Mouse (Mus musculus): ENCODE data around the gene Mef2d. TPM values are rescaled to one million over a fixed set of nuclear protein-coding genes. Genes with fewer than 3 reads are reported as not detected.

Mef2d gene
- polyA plus RNA-seq, 1 experiment, result 26.1 TPM

DNA sequence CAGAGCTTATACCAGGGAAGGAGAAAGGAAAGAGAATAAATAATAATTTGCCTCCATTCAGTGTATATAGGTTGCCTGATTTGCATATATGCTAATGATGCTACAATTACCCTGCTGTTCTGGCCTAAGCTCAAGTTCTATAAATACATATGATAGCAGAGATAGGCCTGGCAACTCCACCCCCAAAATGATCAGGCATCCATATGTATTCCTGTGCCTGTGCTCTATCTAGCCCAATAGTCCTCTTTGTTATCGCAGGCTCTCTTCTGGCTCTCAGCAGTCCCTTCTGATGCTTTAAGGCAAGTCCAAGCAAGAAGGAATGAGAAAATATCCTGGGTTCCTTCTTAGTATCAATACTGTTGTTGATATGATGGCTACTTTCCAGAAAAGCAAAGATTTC is 62.6 kb downstream of the Mef2d start:
- DNase-seq (ENCODE audit: low read depth, low spot score), result no peak

DNA sequence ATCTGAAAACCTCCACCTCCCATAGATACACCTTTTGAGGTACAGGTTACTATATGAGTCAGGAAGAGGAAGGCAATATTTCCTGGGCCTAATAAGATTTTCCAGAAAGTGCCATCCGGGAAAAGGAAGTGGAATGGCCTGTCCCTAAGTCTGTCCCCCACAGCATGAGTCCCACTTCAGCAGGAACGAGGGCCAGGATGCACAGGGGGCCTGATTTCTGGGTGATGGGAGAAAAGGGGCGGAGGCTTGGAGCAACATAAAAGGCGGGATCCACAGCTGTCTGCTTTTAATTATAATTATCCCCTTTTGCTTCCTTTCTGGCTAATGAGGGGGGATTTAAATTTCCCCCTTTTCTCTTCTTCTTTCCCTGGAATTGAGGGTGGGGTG is 63.0 kb downstream of the Mef2d start:
- no peak for DNase-seq (ENCODE audit: low read depth, low spot score)
- WGBS, result 24% methylated on average over 4 of the region's 4 CpGs

More for the DNA sequence above, 62.6 kb downstream of the Mef2d start:
- WGBS, result 42% methylated on average over 1 of the region's 1 CpGs

DNA sequence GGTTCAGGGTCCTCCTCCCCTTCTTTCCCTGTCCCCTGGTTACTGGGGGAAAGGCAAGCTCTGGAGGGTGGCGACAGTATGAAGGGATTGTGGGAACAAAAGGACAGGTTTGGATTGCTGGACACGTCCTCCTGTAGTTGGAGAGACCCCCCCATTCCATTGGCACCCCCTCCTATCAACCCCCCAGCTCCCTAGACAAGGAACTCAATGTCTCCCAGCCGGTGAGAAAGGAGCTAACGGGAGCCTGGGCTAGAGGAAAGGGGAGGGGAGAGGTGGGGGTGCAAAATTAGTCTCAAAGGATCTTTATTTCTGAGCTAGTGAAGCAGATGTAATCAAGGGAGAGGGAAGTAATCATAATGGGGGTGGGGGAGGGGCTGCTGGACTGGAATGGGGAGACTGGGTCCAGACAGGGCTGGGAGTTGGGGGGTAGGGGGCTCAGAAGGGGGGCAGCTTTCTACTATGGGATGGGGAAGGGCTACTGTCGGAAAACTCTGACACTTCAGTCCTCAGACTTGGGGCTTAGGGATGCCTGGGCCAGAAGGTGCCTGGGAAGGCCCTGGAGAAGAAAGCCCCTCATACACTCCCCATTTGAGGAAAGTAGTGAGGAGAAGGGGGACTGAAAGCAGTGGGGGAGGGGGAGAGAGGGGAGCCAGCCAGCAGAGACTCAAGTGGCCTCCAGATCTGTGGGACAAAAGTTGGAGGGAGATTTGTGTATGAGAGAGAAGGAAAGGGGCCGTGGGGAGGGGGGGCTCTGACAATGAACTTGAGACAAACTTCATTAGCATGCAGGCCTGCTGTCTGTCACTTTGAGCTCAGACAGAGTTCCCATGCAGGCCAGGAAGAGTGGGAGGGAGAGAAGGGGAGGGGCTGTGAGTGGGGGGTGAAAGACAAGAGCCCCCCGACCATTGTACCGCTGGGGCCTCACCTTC is 63.7 kb downstream of the Mef2d start:
- no peak for DNase-seq (ENCODE audit: low read depth, low spot score)
- WGBS, result 6% methylated on average over 8 of the region's 8 CpGs

DNA sequence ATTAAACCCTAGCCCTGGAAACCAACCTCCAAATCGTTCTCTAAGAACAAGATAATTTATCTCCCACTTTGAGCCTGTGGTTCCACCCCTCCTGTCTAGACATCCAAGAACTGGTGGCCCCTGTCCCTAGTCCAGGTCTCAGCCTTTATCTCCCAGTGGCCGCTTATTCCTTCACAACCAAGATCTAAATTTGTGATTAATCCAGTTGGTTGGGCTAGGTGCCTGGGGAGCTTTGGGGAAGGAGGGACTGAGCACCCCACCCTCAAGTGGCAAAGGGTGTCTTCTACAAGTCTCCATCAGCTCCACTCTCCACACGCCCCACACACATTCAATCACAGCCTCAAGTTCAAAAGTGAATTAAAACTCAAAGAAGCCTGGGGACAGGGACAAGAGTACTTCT is 64.3 kb downstream of the Mef2d start:
- WGBS, result 12% methylated on average over 3 of the region's 3 CpGs
- no peak for DNase-seq (ENCODE audit: low read depth, low spot score)

DNA sequence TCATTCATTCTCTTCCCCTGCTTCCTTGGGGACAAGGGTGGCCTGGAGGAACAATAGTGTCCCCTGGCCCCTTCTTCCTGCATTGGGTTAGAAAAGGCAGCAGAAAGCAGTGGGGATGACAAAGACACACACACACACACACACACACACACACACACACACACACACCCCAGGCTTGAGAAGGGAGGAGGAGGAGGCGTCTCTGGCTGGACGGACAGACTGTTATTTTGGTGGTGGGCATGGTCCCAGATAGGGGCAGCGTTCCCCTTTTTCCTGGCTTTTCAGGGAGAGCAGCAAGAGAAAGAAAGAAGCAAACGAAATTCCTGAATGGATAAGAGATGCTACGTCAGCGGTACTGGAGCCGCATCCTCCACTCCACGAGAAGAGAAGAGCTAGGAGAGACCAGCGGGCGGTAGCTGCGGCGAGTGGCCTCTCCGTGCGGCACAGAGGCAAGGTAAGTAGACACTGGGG is 64.8 kb downstream of the Mef2d start:
- DNase-seq (ENCODE audit: low read depth, low spot score), result no peak
- 4% methylated on average over 14 of the region's 14 CpGs for WGBS

DNA sequence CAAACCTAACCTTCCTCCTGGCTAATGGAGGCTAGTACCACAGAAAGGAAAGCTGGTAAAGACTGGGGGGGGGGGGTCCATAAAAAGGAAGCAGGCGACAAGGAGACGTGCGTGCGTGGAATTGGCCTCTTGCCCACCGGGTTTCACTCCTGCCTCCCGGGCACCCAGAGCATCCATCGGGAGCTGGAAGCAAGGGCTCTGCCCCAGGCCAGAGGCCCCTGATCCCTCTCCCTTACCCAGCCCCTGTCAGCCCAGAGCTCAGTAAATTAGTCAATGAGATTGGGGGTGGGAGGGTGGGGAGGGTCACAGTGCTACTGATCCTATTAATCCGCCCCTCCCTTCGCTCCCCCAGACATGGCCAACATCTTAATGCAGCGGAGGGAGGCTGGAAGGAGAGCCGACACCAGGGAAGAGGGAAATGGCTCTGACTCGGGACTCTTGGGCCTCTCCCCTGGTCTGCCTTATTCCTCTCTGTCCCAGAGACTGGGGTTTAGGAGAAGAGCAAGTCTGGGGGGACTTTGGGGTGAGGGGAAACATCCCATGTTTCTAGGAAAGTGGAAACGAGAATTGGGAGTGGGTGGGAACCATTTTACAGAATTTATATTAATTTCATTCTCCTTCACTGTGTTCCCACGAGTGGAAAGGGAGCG is 65.4 kb downstream of the Mef2d start:
- DNase-seq (ENCODE audit: low read depth, low spot score), result no peak
- 6% methylated on average over 15 of the region's 15 CpGs for WGBS

DNA sequence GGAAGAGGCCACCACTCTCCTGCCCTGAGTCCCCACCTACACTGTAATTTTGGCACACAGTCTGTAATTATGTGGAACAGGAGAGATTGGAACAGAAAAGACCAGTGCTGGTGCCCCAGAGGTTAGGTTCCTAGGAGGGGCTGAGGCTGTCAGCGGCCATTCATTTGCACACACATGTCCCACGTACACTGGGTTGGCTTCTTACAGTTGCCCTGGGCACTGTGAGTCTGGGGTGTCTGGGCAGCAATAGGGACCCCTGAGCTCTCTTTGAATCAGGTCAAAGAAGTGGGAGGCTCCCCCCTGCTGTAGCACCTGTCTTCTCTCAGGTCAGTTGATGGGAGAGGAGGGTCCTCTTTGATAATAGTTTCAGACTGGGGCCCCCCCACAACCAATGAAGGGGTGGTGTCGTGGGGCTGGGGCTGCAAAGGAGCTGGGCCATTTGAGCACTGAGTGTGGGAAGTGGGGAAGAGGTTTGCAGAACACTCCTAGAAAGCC is 66.1 kb downstream of the Mef2d start:
- DNase-seq (ENCODE audit: low read depth, low spot score), result no peak
- 22% methylated on average over 3 of the region's 3 CpGs for WGBS

DNA sequence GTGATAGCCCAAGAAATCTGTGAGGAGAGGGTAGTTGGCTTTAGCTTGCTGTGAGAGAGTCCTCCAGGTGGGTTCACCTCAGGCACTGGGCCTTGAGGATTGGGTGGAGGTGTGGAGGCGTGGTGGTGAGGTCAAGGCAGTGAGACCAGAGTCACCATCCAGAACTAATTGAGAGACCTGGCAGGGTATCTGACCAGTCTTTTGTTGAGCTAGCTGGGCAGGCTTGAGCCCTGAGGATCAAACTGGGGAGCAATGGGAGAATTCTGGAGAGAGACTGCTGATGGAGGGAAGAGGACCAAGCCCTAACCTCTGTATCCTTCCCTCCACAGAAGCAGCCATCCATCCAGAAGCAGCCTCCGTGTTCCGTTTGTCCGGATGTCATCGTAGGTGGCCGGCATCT is 67.1 kb downstream of the Mef2d start:
- DNase-seq (ENCODE audit: low read depth, low spot score), result no peak
- 2% methylated on average over 6 of the region's 6 CpGs for WGBS

DNA sequence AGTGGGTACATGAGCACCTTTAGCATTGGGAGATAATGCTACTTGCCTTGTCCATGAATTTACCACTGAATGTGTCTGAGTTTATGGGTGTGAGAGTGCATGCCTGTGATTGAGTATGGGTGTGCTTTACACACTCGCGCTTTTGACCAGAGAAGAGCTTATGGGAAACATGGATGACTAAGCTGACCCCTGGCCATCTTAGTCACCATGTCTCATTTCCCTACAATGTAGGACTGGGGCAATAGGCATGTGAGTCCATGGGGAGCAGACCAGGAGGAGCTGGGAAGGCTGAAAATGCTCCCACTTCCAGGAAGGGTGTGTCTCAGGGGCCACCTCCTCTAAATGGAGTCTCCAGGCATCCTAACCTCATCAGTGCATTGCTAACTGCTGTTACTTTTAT is 67.9 kb downstream of the Mef2d start:
- WGBS, result 23% methylated on average over 2 of the region's 2 CpGs
- DNase-seq (ENCODE audit: low read depth, low spot score), result no peak

DNA sequence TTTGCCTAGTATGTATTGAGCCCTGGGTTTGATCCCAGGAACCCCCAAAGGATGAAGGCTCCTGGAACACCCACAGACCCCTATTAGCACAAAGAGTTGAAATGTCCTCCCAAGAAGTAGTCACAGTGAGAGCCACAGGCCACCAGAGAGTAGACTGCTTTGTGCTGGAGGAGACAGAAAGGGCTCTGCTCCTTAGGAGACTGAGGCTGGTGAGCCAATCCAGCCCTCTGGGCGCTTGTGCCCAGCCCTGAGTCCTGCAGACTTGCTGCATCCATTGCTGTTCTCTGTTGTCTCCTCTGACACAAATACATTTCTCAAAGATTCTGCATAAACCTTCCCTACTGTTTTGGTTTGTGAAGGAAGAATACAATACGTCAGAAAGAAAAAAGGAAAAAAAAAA is 68.7 kb downstream of the Mef2d start:
- 23% methylated on average over 2 of the region's 2 CpGs for WGBS
- no peak for DNase-seq (ENCODE audit: low read depth, low spot score)

DNA sequence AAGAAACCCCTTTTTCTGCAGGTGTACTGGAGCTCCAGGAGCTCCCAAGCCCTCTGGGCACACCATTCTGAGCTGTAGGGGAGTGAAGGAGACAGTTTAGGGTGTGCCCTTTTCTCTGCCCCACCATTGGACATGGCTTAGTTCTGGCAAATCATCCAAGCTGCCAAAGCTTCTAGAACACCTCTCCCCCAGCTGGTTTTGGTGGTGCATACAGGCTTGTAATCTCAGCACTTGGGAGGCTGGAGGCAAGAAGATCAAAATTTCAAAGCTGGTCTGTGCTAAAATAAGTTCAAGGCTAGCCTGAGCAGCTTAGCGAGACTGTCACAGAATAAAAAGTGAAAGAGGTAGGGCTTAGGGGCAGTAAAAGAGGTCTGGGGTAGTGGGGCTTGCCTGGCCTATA is 70.2 kb downstream of the Mef2d start:
- DNase-seq (ENCODE audit: low read depth, low spot score), result no peak
- 13% methylated on average over 1 of the region's 1 CpGs for WGBS

DNA sequence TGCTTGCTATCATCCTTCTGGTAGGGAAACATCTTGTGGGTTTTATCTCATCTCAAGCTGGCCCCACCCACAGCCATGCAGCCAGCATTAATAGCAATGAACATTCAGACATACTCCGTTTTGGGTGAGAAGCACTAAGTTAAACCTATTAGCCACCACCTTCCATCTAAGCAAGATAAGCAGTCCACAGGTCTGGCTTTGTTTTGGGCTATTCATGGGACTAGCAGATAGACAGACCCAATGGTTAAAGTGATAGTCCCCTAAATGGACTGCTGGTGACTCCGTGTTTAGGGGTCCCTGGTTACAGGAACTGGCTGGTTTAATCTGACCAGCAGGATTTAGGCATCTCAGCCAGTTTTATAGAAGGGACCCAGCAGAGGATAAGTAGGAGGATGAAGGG is 70.8 kb downstream of the Mef2d start:
- WGBS, result 14% methylated on average over 2 of the region's 2 CpGs
- DNase-seq (ENCODE audit: low read depth, low spot score), result no peak

DNA sequence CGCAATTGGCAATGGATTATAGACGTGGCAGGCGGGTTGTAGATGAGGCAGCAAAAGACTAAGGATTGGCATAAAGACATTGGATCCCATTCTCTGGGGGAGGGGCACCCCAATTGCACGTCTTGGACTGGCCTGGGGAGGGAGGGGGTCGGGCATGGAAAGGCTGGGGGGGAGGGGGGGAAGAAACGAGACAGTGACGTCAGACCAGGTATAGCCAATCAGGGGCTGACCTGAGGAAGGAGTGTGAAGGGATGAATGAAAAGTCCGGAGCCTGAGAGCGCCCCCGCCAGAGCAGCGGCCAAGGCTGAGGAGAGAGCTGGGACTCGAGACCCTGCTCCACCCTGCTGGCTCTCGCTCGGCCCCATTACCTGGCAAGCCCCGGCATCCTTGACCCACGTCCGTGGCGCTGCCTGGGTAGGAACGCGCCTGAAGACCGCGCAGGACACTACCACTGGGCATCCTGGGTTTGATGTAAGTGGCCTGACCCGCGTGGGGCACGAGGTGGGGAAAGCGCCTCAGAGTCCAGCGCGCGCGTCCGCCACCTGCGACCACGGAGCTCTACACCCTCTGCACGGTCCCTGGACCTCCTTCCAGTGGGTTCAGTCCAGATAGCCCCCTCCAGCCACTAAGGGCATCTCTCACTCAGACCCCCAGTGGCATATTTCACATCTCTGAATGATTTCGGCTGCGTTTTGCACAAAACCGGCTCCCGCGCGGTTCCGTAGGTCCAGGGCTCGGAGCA is 72.2 kb downstream of the Mef2d start:
- 3% methylated on average over 42 of the region's 42 CpGs for WGBS
- no peak for DNase-seq (ENCODE audit: low read depth, low spot score)

DNA sequence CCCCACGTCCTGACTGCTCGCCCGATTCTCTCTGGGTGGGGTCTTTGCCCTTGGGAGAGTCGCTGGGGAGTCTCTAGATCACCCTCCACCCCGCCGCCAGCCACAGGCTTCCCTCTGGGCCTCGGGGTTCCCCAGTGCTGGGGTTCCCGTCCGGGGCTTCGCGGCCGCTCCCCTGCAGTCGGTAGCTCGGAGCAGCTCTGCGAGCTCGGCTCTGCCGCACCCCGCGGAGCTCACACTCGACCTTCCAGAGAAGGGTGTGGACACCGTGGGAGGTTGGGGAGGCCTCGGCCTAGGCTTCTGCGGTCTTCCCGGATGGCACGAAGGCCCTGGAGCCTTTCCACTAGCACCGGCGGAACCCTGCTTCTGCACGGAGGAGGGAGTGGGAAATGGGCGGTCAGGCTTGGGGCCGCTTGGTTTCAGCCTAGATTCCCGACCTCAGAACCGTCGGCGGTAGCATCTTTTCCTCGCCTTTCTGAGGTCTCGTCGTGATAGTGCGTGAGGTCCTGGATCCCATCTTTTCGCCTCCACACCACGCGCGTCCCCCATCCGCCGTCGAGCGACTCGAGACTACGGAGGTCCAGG is 72.9 kb downstream of the Mef2d start:
- no peak for DNase-seq (ENCODE audit: low read depth, low spot score)
- 1% methylated on average over 48 of the region's 48 CpGs for WGBS

DNA sequence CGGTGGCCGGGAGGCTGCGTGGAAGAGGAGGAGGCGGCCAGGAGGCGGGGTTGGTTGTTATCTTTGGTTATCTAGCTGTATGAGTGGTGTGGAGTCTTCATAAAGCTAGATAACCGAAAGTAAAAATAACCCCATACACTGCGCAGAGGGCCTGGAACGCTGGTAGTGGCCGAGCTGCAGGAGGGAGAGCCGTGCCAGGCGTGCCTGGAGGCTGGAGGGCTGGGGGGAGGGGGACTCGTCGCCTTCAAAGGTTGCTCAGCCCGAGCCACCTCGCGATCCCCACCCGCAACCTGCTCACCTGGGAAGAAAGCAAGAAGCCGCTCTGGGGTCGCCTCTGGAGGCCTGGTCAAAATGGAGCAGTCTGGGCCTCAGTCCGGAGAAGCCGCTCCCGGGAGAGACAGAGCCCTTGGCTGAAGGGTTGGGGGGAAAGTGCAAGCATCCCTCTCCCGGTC is 73.4 kb downstream of the Mef2d start:
- under 1% methylated on average over 23 of the region's 23 CpGs for WGBS
- DNase-seq (ENCODE audit: low read depth, low spot score), result no peak

DNA sequence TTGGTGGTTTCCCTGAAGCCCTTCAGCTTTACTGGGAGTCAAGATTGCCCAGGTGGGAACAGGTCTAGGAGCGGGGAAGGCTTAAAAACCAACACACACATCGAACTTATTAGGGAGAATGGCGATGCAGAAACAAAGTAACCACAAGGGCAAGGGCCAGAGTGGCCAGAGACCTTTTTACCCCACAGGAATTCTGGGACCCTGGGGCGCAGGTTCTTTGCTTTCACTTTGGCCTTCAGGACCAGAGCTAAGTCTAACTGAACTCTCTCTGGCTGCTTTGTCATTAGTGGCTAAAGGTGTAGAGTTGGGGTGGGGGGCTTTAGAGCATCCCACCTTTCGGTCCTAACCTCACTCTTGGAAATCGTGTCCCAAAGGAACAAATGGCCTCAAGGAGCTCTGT is 73.9 kb downstream of the Mef2d start:
- 11% methylated on average over 6 of the region's 6 CpGs for WGBS
- no peak for DNase-seq (ENCODE audit: low read depth, low spot score)

DNA sequence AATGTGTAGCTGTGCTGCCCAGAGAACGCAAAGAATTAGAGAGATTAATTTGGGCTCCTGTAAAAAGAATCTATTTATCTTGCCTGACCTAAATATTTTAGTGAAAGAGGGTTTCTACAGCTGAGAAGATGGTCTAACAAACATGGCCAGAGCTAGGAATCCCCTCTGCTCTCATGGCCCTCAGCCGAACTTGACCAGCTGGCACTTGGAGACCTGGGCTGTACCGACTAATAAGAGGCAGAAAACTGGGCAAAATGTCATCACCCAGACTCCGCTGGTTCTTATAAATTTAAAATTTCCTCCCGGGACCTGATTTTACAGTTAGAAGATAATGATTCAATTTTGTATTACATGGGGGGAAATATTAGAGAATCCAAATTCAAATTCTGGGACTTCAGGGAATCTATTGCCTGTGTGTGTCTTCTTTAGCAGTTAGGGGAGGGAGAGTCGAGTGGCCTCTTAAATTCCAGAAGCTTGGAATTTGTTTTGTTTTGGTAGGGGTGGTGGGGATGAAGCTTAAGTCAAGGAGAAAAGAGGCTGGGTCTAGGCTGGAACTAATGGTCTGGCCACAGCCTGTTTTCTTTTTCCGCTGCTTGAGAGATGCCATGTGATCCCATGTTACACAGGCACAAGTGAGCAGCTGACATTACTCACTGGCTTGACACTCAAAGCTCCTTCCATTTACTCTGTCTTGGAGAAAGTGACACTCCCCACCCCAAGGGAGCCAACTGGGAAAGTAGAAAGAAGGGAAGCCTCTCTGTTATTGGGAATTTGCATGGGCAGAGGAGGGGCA is 74.6 kb downstream of the Mef2d start:
- WGBS, result 22% methylated on average over 7 of the region's 7 CpGs
- DNase-seq (ENCODE audit: low read depth, low spot score), result no peak

DNA sequence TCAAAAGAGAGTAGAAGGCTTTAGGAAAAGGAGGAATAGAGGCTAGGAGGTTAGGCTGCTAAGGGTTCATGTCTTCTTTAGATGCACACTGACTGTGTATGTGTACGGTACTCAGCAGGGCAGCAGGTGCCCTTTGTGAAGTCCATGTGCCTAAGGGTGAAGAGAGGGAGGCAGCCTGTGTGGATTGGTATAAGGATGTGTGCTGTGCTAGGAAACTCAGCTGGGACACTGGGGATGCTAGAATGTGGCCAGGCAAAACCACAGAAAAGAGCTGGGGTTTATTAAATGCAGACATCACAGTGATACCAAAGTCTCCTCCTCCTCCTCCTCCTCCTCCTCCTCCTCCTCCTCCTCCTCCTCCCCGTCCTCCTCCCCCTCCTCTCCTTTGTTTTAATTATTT is 75.5 kb downstream of the Mef2d start:
- WGBS, result 50% methylated on average over 1 of the region's 2 CpGs
- DNase-seq (ENCODE audit: low read depth, low spot score), result no peak

DNA sequence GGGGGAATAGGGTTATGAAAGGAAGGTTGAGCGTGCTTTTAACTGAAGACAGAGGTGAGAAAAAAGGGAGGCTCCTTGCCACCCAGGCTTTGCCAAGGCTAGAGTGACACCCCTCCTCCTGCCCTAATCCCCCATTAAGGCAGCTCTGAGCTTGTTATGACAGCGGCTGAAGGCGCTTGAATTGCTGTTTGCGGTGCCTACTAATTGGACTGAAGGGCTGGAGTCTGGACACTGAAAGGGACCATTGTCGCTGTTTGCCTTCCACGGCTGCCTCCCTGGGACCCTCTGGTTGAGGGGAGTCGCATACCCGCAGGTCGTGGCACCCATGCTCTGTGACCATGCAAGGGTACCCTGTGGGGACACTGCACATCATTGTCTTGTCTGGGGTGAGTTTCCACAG is 77.8 kb downstream of the Mef2d start:
- 25% methylated on average over 9 of the region's 9 CpGs for WGBS

More for the DNA sequence above, 77.8 kb downstream of the Mef2d start:
- no peak for DNase-seq (ENCODE audit: low read depth, low spot score)

Data from large intestine, adult 2 months (tissue).